Mouse (Mus musculus) forebrain, embryonic 12.5 days (tissue): ENCODE results near the gene Gpc6. TPM values are rescaled to one million over a fixed set of nuclear protein-coding genes. Genes with fewer than 3 reads are reported as not detected.

Experiments
- ATAC-seq: fragments of 200-750 bp; cut with Nextera tagmentation; 2 replicates; pipeline ENCODE4 v1.8.0; 2017; ENCODE audit warnings: moderate TSS enrichment; ENCODE audit not compliant: low FRiP score
- H3K27ac ChIP-seq: fragments of 300-500 bp; sonication (generic); 2 replicates; pipeline ENCODE4 v1.5.1; 2016; ENCODE audit warnings: mild to moderate bottlenecking
- H3K27me3 ChIP-seq: fragments of 300-500 bp; sonication (generic); 2 replicates; pipeline ENCODE4 v1.6.1; 2016; ENCODE audit warnings: mild to moderate bottlenecking
- H3K36me3 ChIP-seq: fragments of 300-500 bp; sonication (generic); replicated peaks from 2 replicates; pipeline ENCODE4 v1.6.1; 2016; ENCODE audit warnings: mild to moderate bottlenecking
- H3K4me1 ChIP-seq: fragments of 300-500 bp; sonication (generic); 2 replicates; pipeline ENCODE4 v1.6.1; 2016
- H3K4me2 ChIP-seq: fragments of 300-500 bp; sonication (generic); 2 replicates; pipeline ENCODE4 v1.6.1; 2016; ENCODE audit warnings: mild to moderate bottlenecking, moderate library complexity
- H3K4me3 ChIP-seq: fragments of 300-500 bp; sonication (generic); replicated peaks from 2 replicates; pipeline ENCODE4 v1.5.1; 2016; ENCODE audit warnings: mild to moderate bottlenecking
- H3K9ac ChIP-seq: fragments of 300-500 bp; sonication (generic); 2 replicates; pipeline ENCODE4 v1.6.1; 2016; ENCODE audit warnings: mild to moderate bottlenecking
- H3K9me3 ChIP-seq: fragments of 300-500 bp; sonication (generic); 2 replicates; pipeline ENCODE4 v1.6.1; 2016
- WGBS: fragments of 180-500 bp; shearing (Covaris S2); methylation state at CpG from one replicate; pipeline ENCODE4 v1.1.7; 2016; 5-methylcytosine and 5-hydroxymethylcytosine counted together
- polyA plus RNA-seq: library from polyadenylated mRNA; unstranded; fragments of >200 nt; fragmentation: Nextera tagmentation; extraction: Ambion mirVana; gene quantifications from 2 replicates; pipeline ENCODE4 v1.2.1, GENCODE M21; 2016

Gpc6 gene
- polyA plus RNA-seq, 1 experiment from 2014 or later: 37.7 TPM

DNA sequence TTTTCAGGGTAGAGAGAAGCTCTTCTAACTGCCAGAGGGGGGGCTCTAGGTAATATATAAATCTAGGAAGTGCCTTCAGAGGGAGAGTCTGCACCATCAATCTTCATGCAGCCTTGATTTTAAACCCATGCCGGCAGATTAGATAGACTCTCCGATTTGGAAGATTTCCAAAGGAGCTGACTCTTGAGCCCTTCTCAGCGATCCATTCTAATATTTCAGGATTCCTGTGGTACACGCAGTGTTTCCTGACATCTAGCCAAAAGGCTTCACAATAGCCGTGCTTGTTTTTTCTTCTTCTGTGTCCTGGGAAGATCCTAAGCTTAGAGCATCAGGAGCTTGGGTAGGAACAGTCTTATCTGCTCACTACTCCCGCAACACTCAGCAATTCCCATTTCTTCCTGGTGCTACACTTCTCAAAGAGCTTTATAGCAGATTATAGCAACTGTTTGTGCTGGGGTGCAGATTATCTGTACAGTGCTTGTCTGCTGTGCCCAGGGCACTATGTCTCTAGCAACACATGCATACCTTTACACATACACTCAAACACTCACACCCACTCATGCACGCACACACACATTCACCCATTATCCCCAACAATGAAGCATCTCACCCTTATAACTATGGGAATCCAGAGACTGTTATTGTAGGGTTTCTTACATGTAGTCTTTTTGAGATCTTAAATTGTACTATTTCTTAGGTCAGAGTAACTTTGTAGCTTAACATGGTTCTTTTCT lies 3.8 kb downstream of the Gpc6 start:
- H3K4me3 ChIP-seq: peak overlapping the region; percentile 86
- WGBS: 52% methylated on average over 7 of the region's 7 CpGs
- H3K4me1 ChIP-seq: peaks cover 23% of the 10 kb centered on the region
- H3K9me3 ChIP-seq: no peaks in the 10 kb centered on the region
- ATAC-seq: no peak
- no peak overlapping the region; the same call in 1 of the 2 replicates for H3K9ac ChIP-seq
- H3K36me3 ChIP-seq: no peaks in the 10 kb centered on the region
- H3K27me3 ChIP-seq: no peaks in the 10 kb centered on the region
- H3K4me2 ChIP-seq: peak overlapping the region; percentile 75
- H3K27ac ChIP-seq: no peak overlapping the region

DNA sequence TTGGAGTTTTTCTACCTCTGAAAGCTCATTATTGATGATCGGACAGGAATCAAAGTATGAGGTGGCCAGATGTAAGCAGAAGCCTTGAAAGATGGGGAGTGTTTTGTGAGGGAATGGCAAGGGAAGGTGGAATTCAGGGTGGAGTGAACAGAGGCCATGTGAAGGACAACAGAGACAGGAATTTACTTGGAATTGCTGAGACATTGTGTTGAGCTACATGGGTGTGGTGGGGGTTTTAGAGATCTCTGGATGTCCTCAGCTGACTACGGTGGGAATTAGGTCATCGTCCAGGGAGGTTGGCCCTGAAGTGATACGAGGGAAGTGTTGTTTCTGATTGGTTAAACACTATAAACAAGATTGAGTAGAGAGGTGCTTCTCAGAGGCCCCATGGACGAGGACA lies 8.7 kb downstream of the Gpc6 start:
- H3K4me2 ChIP-seq: no peak overlapping the region
- 84% methylated on average over 5 of the region's 5 CpGs for WGBS
- peaks cover 4% of the 10 kb centered on the region for H3K4me1 ChIP-seq
- H3K36me3 ChIP-seq: no peaks in the 10 kb centered on the region
- H3K27me3 ChIP-seq: no peaks in the 10 kb centered on the region
- no peaks in the 10 kb centered on the region for H3K9me3 ChIP-seq
- no peak overlapping the region for H3K4me3 ChIP-seq
- no peak overlapping the region for H3K9ac ChIP-seq
- no peak for ATAC-seq
- H3K27ac ChIP-seq: no peak overlapping the region

DNA sequence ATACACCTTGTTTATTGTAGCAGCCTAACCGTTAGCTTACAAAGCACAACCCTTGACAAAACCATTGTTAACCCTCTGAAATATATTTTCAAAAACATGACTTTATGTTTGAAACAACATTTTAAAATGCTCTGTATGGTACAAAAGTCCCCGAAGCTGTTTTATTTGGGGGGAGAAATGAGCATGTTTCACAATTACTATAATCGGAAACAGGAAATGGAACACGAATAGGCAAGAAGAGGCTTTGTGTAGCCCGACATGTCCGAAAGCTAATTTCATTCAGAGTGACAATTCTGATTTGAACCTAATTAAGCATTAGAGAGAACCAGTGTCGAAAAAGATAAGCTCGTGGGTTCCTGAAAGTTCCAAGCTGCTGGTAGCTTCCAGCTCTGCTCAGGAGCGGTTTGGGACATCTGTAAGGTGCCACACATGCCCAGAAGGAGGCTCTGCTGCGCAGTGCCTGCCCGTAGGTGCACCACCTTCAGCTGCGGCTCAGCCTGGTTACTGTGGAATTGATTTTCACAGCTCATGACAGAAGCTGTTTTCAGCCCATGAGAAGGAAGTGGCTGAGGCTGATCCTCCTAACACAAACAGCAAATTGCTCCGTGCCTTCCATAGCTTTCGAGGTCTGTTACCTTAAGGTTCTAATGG lies 12.9 kb downstream of the Gpc6 start:
- H3K4me1 ChIP-seq: no peaks in the 10 kb centered on the region
- H3K4me2 ChIP-seq: no peak overlapping the region
- H3K4me3 ChIP-seq: no peak overlapping the region
- H3K36me3 ChIP-seq: no peaks in the 10 kb centered on the region
- peak; percentile 57; the same call in 1 of the 2 replicates for ATAC-seq
- no peak overlapping the region for H3K27ac ChIP-seq
- H3K9me3 ChIP-seq: no peaks in the 10 kb centered on the region
- no peaks in the 10 kb centered on the region for H3K27me3 ChIP-seq
- H3K9ac ChIP-seq: no peak overlapping the region
- WGBS: 68% methylated on average over 14 of the region's 14 CpGs

DNA sequence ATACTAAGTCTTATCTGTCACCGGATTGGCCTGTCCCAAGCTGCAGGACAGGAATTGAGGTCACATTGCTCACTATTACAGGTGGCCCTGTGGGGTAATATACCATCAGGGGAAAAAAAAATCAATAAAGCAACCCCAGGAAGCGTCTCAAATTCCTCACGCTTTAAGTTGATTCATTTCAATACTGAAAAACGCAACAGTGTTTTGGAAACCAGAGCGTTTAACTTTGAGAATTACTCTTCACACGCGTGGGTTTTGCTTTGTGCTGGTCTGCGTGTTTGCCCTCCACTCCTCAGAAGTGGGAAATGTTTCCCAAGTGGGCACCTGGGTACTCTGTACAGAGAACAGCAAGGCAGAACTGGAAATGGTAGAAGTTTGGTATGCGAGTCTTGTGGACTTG lies 13.6 kb downstream of the Gpc6 start:
- 95% methylated on average over 9 of the region's 9 CpGs for WGBS
- H3K9ac ChIP-seq: no peak overlapping the region
- H3K4me2 ChIP-seq: no peak overlapping the region
- no peaks in the 10 kb centered on the region for H3K9me3 ChIP-seq
- no peak for ATAC-seq
- no peaks in the 10 kb centered on the region for H3K4me1 ChIP-seq
- H3K27ac ChIP-seq: no peak overlapping the region
- H3K27me3 ChIP-seq: no peaks in the 10 kb centered on the region
- H3K36me3 ChIP-seq: no peaks in the 10 kb centered on the region
- H3K4me3 ChIP-seq: no peak overlapping the region

DNA sequence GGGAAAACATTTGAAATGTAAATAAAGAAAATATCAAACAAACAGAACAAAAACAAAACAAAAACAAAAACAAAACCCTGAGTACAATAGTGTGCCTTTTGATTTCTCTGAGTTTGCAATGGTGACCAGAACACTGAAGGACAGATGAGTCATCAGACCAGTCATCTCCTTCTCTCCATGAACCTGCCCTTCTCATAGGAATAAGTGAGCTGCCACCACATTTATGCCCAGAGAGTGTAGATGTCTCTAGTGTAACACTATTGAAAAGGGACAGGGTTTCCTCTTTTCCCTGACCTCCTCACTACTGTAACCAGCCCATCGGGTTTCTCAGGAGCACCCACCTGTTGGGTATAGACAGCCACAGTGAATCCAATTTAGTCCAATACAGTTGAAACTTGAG lies 14.4 kb downstream of the Gpc6 start:
- H3K4me2 ChIP-seq: no peak overlapping the region
- no peak overlapping the region for H3K27ac ChIP-seq
- WGBS: 100% methylated on average over 1 of the region's 1 CpGs
- no peaks in the 10 kb centered on the region for H3K4me1 ChIP-seq
- peaks cover 5% of the 10 kb centered on the region; the same call in 1 of the 2 replicates for H3K36me3 ChIP-seq
- ATAC-seq: no peak
- H3K9me3 ChIP-seq: peaks cover 5% of the 10 kb centered on the region
- no peaks in the 10 kb centered on the region for H3K27me3 ChIP-seq
- H3K9ac ChIP-seq: no peak overlapping the region
- no peak overlapping the region for H3K4me3 ChIP-seq

DNA sequence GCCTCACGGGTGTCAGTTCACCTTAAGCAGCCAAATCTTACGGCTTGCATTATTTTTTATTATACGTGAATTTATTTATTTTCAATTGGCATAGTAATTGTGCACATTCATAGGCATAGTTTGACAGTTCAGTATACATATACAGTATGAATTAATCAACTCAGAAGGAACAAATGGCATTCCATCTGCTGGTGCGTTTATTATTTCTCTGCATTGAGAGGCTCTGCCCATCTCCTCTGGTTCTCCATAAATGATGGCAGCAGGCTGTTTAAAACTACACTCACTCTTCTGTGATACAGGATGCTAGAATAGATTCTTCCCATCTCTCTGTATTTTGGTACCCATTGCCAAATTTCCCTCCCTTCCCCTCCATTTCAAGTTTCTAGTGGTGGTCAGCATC lies 16.7 kb downstream of the Gpc6 start:
- no peak overlapping the region for H3K27ac ChIP-seq
- H3K9me3 ChIP-seq: peaks cover 5% of the 10 kb centered on the region
- H3K4me2 ChIP-seq: no peak overlapping the region
- H3K4me3 ChIP-seq: no peak overlapping the region
- H3K9ac ChIP-seq: no peak overlapping the region
- no peak for ATAC-seq
- H3K27me3 ChIP-seq: no peaks in the 10 kb centered on the region
- H3K4me1 ChIP-seq: no peaks in the 10 kb centered on the region
- H3K36me3 ChIP-seq: peaks cover 5% of the 10 kb centered on the region; the same call in 1 of the 2 replicates
- WGBS: 92% methylated on average over 4 of the region's 4 CpGs

DNA sequence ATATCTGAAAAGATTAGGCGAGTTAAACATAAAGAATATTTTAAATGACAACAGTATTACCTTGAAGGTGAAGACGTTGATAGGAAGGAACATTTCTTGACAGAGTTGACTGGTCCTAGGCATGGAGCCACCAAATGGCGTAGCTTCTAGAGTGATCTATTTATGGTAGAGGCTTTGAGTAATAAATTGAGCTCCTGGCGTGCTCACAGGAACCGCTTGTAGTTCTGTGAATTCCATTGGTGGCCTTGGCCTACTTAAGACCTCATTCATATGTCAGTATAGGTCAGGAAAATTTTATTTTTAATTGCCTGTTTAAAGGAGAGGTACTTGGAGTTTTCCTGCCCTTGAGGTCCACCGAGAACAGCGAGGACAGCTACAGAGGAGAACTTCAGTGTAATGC lies 18.6 kb downstream of the Gpc6 start:
- H3K36me3 ChIP-seq: peaks cover 11% of the 10 kb centered on the region; the same call in 1 of the 2 replicates

DNA sequence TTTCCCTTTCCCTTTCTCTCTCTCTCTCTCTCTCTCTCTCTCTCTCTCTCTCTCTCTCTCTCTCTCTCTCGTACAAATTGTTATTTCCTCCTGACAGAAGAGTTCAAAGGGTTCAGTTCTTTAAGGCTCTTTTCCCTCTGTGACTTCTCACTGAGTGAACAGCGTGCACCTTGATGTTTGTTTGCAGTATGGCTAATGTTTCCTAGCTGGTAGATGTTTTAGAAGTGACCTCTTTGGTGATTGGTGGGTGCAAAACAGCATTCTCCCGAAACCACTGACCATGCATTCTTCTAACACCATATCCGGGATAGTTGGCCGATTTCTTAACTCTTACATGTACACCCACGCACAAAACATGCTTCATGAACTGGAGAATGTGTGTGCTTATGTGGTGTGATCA lies 20.9 kb downstream of the Gpc6 start:
- ATAC-seq: no peak
- Histone ChIP-seq H3K27ac (no peak overlapping the region), H3K9me3 (peaks cover 8% of the 10 kb centered on the region), H3K4me2 (no peak overlapping the region), H3K9ac (no peak overlapping the region), H3K36me3 (peaks cover 11% of the 10 kb centered on the region; the same call in 1 of the 2 replicates), H3K4me1 (no peaks in the 10 kb centered on the region), H3K4me3 (no peak overlapping the region), H3K27me3 (no peaks in the 10 kb centered on the region)
- WGBS: 96% methylated on average over 6 of the region's 6 CpGs

More for the DNA sequence above, 18.6 kb downstream of the Gpc6 start:
- 95% methylated on average over 7 of the region's 7 CpGs for WGBS
- Histone ChIP-seq H3K4me1 (no peaks in the 10 kb centered on the region), H3K9me3 (peaks cover 8% of the 10 kb centered on the region), H3K27me3 (no peaks in the 10 kb centered on the region), H3K4me3 (no peak overlapping the region), H3K4me2 (no peak overlapping the region), H3K27ac (no peak overlapping the region), H3K9ac (no peak overlapping the region)
- ATAC-seq: no peak

DNA sequence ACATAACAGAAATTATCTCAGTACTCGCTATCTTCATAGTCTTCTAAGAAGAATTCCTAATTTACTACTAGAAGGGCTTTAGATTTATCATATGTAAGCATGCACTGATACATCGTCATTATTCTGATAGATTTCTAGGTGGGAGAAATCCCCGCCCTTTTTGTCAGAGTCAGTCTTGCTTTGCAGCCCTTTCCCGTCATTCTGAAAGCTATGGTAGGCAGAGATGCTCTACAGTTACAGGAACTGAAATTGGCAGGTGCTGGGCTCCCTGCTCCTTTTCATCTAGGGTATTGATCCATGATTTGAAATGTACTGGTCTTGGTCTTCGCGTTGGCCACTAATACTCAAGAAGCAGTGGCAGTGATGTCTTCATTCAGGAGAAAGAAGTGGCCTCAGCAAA lies 22.3 kb downstream of the Gpc6 start:
- ATAC-seq: no peak
- no peaks in the 10 kb centered on the region for H3K27me3 ChIP-seq
- H3K4me2 ChIP-seq: no peak overlapping the region
- H3K9ac ChIP-seq: no peak overlapping the region
- H3K27ac ChIP-seq: no peak overlapping the region
- no peaks in the 10 kb centered on the region for H3K4me1 ChIP-seq
- H3K9me3 ChIP-seq: peaks cover 8% of the 10 kb centered on the region
- H3K4me3 ChIP-seq: no peak overlapping the region
- peaks cover 15% of the 10 kb centered on the region for H3K36me3 ChIP-seq
- 91% methylated on average over 6 of the region's 6 CpGs for WGBS

DNA sequence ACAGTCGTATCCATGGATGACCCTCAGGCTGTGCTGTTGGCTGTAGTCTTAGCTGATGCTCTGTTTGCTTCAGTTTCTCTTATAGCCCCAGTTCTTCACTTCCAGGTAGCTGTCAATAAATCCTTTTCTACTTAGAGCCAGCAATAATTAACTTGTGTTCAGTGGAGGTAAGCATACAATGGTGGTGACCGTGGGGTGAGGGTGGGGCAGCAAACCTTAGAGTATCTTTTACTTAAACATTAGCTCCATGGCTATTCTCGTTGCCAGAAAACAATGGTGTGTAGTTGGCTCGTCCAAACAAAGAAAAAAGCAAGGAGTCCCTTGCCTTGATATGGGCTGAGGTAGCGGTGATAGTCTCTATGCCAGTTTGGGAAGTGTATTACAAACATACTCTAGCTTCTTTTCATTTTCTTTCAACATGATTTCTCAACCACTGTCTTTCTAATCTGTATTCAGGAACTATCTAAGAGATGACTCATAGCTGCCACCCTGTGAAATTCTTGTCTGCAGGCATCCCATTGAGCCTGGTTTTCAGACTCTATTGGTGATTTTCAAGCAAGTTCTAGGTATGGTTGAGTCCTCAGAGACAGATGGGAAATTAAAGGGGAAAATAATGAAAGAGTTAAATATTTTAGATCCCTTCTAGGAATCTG lies 22.9 kb downstream of the Gpc6 start:
- WGBS: 93% methylated on average over 5 of the region's 5 CpGs
- peaks cover 15% of the 10 kb centered on the region for H3K36me3 ChIP-seq
- no peak overlapping the region for H3K4me3 ChIP-seq
- no peak overlapping the region for H3K27ac ChIP-seq
- H3K4me1 ChIP-seq: no peaks in the 10 kb centered on the region
- H3K9ac ChIP-seq: no peak overlapping the region
- H3K27me3 ChIP-seq: no peaks in the 10 kb centered on the region
- H3K9me3 ChIP-seq: peaks cover 8% of the 10 kb centered on the region
- no peak for ATAC-seq
- no peak overlapping the region for H3K4me2 ChIP-seq

DNA sequence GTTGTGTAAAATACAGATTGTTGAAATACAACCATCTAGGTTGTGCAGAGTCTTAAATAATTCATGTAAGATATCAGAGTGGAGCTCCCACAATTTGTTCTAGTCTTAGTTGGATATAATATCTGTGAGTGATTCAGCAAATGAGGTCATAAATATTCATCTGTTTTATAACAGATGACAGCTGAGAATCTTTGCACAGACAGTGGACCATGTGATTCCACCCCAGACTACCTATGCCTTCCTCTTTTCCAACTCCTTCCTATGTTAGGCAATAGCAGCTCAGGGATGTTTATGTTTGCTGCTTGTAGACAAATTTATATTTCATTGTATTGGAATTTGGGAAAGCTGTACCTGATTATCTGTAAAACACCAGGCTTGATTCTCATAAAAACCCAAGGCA lies 32.0 kb downstream of the Gpc6 start:
- no peaks in the 10 kb centered on the region for H3K27me3 ChIP-seq
- H3K9me3 ChIP-seq: no peaks in the 10 kb centered on the region
- no peak overlapping the region for H3K4me2 ChIP-seq
- no peak overlapping the region for H3K27ac ChIP-seq
- no peak overlapping the region for H3K4me3 ChIP-seq
- no peaks in the 10 kb centered on the region for H3K4me1 ChIP-seq
- H3K36me3 ChIP-seq: peaks cover 3% of the 10 kb centered on the region
- ATAC-seq: no peak
- H3K9ac ChIP-seq: no peak overlapping the region

DNA sequence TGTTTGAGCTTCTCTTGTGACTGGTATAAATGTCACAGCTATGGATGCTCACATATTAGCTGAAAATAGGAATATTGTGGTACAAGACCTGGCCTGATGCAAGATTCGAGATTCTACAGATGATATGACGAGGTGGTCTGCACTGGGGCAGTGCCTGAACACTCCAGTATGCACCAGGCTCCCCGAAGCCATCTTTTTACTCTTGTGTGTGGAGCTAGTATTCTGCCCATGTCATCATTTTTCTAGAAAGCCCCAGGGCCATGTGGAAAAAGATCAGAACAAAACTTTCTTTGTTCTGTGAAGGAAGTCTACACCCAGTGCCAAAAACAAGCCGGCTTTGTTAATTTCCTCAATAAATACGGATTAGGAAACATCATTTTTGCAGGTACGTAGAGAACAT lies 39.7 kb downstream of the Gpc6 start:
- H3K4me3 ChIP-seq: no peak overlapping the region
- no peaks in the 10 kb centered on the region for H3K9me3 ChIP-seq
- H3K36me3 ChIP-seq: no peaks in the 10 kb centered on the region
- H3K27me3 ChIP-seq: no peaks in the 10 kb centered on the region
- no peak overlapping the region for H3K27ac ChIP-seq
- no peak for ATAC-seq
- no peak overlapping the region for H3K9ac ChIP-seq
- no peaks in the 10 kb centered on the region for H3K4me1 ChIP-seq
- no peak overlapping the region for H3K4me2 ChIP-seq
- 83% methylated on average over 6 of the region's 6 CpGs for WGBS
